Mouse (Mus musculus) Patski (cell line): ENCODE measurements around the gene Arfgap2. TPM values are rescaled to one million over a fixed set of nuclear protein-coding genes. Genes with fewer than 3 reads are reported as not detected.

Source experiments
- ATAC-seq: fragments of 100-300 bp; one replicate; pipeline ENCODE4 v1.8.0; 2021
- CTCF ChIA-PET: fragments of 350-600 bp; sonication (Branson Sonifier 250); formaldehyde crosslinking; loops from one replicate; lab custom pipeline; 2022; ENCODE audit warnings: inconsistent platforms; lab: Charles Lee
- POLR2A ChIA-PET: fragments of 350-600 bp; sonication (Branson Sonifier 250); formaldehyde crosslinking; loops from one replicate; lab custom pipeline; 2022; ENCODE audit warnings: antibody characterized with exemption, inconsistent platforms; lab: Charles Lee
- DNase-seq: peaks from one replicate; pipeline ENCODE4 v3.0.0-alpha.2; 2011; ENCODE audit warnings: low read depth, low spot score
- H3K27me3 ChIP-seq: fragments of 371-371 bp; one replicate; pipeline ENCODE4 v1.5.1; 2021
- CTCF ChIP-seq: fragments of 100-300 bp; IDR thresholded peaks from one replicate; pipeline ENCODE4 v1.5.1; 2021
- in situ Hi-C: fragments of 300-500 bp; cut with MboI; formaldehyde crosslinking; loops from 3 replicates; pipeline ENCODE4 v1.11.1; 2018; ENCODE audit warnings: low pct_unique_long_range_greater_than_20kb, mixed read lengths
- polyA plus RNA-seq: library from polyadenylated mRNA; unstranded; gene quantifications from one replicate; pipeline ENCODE4 v1.2.3, GENCODE M21; 2021

The Arfgap2 gene
- polyA plus RNA-seq, 1 experiment from 2014 or later, result 71.1 TPM

GRCm38 (mm10) chr2:91244557-91245228 lies 20.1 kb upstream of the Arfgap2 start:
- ATAC-seq, result no peak
- ChIA-PET POLR2A (no interaction called here), CTCF (no interaction called here)
- H3K27me3 ChIP-seq, result no peaks in the 10 kb centered on the region
- TF ChIP-seq CTCF, result no peak
- DNase-seq, result no peak
- in situ Hi-C loops, result no loop called here

DNA sequence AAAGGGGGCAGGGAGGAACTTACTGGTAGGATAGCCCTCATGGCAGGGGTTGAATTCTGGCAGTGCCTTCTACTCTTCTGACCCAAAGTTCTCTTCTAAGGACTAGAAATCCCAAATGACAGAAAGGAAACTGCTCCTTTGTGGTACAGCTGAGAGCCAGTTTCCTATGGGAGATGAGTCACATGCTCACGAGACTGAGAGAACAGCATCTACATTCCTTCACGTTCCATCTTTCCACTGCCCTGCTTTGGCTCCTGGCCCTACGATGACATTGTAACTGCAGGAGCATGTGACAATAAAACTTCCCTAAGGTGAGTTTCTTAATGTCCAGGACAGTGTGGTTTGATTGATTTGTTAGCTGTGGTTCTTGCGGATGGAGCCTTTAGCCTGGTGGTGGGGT lies 16.4 kb upstream of the Arfgap2 start:
- ChIA-PET POLR2A (no interaction called here), CTCF (interaction anchor here (1.2 to 1.7 kb wide), 3 partner anchors 11 to 133 kb away, joined by 3 to 10 read pairs (median 5); partner anchors contain the start of gene Ddb2)
- no peaks in the 10 kb centered on the region for H3K27me3 ChIP-seq
- in situ Hi-C loops, result no loop called here
- ATAC-seq, result no peak
- DNase-seq, result no peak
- TF ChIP-seq CTCF, result no peak

- POLR2A ChIA-PET, result no interaction called here
- in situ Hi-C loops, result no loop called here
- no peaks in the 10 kb centered on the region for H3K27me3 ChIP-seq
- DNase-seq (no peak), ATAC-seq (no peak)
- TF ChIP-seq CTCF, result no peak
- CTCF ChIA-PET, result interaction anchor here (2.0 kb wide), 1 partner anchor 137 kb away, joined by 4 read pairs; no protein-coding TSS in a partner anchor
Observed at GRCm38 (mm10) chr2:91252001-91252400, 12.8 kb upstream of the Arfgap2 start.

DNA sequence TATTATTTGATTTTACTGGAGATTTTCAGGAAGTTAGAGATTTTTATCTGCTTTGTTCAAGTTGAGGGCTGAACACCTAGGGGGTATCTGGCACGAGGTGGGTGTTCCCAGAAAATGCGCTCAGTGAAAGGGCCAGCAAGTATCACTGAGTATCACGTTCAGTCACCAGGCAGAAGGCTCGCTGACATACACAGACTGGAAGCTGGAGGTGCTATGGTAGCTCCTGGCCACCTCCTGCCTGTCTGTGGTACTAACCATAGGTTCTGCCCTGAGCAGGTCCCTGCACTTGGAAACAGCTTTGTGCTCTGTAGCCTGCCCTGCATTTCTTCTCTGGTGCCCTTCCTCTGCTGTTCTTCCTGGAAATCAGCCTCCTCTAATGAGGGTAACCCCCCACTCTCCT lies 12.3 kb upstream of the Arfgap2 start:
- no peaks in the 10 kb centered on the region for H3K27me3 ChIP-seq
- ATAC-seq (no peak), DNase-seq (no peak)
- ChIA-PET POLR2A (no interaction called here), CTCF (interaction anchor here (0.9 to 2.0 kb wide), 2 partner anchors 16 to 137 kb away, joined by 3 to 4 read pairs; partner anchors contain the start of gene Ddb2)
- no peak for TF ChIP-seq CTCF
- in situ Hi-C loops, result no loop called here

DNA sequence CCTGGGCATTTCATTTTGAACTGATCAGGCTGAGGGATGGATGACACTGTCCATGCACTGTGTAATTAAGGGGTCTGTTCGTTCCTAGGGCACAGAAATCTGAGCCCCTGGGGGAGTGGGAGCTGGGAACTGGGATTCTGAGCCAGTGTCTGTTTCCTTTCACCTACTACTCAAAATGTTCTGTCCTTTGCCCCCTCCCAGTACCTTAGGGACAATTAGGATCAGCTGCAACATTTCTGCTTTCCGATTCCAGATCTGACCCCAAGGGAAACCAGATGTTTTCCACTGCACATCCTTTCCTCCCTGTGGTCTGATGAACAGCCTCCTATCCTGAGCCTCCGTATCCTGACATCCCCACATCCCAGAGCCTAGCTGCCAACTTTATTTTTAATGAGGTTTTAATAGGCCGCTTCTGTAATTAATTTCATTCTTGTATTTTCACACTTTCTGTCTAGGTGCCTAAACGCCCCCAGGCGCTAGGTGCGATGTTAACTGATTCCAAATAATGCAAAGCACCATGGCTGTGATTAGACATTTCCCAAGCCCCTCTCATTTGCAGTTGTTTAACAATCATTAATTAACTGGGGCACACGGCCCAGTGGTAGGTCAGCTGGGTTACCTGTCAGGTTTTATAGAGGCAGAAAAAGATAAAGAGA lies 9.9 kb upstream of the Arfgap2 start:
- no peak for DNase-seq
- ATAC-seq, result no peak
- POLR2A ChIA-PET, result no interaction called here
- CTCF ChIA-PET, result interaction anchor here (1.3 kb wide), 1 partner anchor 17 kb away, joined by 4 read pairs; no protein-coding TSS in a partner anchor
- no peak for TF ChIP-seq CTCF
- no peaks in the 10 kb centered on the region for H3K27me3 ChIP-seq
- in situ Hi-C loops, result no loop called here

DNA sequence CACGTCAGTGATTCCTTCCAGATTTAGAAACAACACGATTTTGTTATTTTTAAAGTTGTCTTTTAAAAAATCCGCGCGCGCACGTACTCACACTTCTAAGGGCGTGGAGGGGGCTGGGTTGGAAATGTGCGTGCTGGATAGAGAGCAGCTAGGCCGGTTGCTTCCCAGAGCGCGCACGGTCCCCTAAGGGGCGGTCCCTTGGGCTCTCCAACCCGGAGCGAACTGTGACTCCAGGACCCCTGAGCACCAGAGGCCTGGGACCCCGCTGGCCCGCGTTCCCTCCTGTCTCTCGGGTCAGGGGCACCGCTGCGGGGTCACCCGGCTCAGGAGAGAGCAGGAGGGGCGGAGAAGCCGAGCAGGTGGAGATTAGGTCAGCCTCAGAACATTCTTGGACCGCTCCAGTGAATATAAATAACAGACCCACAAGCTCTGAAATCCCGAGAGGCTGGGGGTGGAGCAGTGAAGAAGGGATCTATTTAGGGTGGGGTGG lies 9.1 kb upstream of the Arfgap2 start, which contains the start of gene Pacsin3:
Gene Pacsin3 (plus strand): TSS at position 294 of the 490 bp plus-strand sequence.
- ChIA-PET POLR2A (no interaction called here), CTCF (no interaction called here)
- no peak for TF ChIP-seq CTCF
- DNase-seq (no peak), ATAC-seq (no peak)
- no peaks in the 10 kb centered on the region for H3K27me3 ChIP-seq
- in situ Hi-C loops, result no loop called here

DNA sequence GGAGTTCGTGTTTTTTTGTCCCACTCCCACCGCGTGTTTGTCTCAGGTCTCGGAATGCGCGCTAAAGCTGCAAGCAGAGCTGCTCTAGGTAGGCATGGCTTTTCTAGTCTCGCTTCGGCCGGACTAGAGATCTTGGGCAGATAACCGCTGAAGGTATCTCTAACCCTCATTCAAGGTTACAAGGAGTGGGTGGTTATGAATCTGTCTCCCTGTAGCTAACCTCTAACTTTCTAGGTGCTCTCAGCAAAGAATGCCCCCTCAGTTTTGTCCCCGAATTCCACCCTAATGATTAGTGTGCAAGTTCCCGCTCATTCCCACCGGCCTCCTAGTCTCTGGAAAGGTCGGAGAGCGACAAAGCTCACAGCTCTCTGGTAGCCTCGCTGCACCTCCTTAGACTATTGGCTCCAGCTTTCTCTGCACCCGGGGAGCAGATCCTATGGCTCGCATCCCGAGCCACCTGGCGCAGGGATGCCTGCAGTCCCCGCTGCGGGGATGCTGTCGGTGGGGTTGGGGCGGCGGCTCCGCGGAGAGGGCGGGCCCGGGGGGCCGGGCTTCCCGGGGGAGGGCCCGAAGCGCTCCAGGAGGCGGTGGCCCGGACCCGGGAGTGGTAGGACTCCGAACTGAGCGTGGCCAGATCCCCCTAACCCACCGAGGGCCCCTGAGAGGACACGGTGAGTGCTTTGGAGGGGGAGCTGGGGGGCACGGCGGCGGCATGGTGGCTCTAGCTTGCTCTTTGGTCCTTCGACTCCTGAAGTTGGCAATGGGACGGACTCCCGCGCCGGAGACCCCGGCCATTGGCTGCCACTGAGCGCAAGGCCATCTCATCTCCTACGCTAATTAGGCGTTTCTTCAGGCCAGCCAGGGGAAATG lies 8.3 kb upstream of the Arfgap2 start:
- TF ChIP-seq CTCF, result no peak
- DNase-seq (no peak), ATAC-seq (peak; percentile 66)
- H3K27me3 ChIP-seq, result no peaks in the 10 kb centered on the region
- in situ Hi-C loops, result no loop called here
- ChIA-PET POLR2A (interaction anchor here (0.7 to 1.5 kb wide), 3 partner anchors 12 to 95 kb away, joined by 3 to 7 read pairs (median 3); no protein-coding TSS in a partner anchor), CTCF (no interaction called here)

GRCm38 (mm10) chr2:91257126-91257980 lies 7.4 kb upstream of the Arfgap2 start:
- ChIA-PET POLR2A (interaction anchor here (0.6 to 1.5 kb wide), 5 partner anchors 11 to 96 kb away, joined by 3 to 7 read pairs (median 3); partner anchors contain the start of gene Ddb2), CTCF (interaction anchor here (1.0 to 1.8 kb wide), 3 partner anchors 19 to 142 kb away, joined by 3 to 4 read pairs (median 3); partner anchors contain the start of gene Ddb2)
- DNase-seq, result no peak
- in situ Hi-C loops, result no loop called here
- no peaks in the 10 kb centered on the region for H3K27me3 ChIP-seq
- ATAC-seq, result peak; percentile 77
- no peak for TF ChIP-seq CTCF

GRCm38 (mm10) chr2:91258054-91258453 lies 6.7 kb upstream of the Arfgap2 start:
- POLR2A ChIA-PET, result interaction anchor here (0.5 to 1.5 kb wide), 5 partner anchors 11 to 200 kb away, joined by 3 to 7 read pairs (median 4); partner anchors contain the start of gene Ddb2
- in situ Hi-C loops, result no loop called here
- no peaks in the 10 kb centered on the region for H3K27me3 ChIP-seq
- no peak for DNase-seq
- no peak for ATAC-seq
- no peak for TF ChIP-seq CTCF
- CTCF ChIA-PET, result interaction anchor here (1.0 to 1.8 kb wide), 3 partner anchors 20 to 143 kb away, joined by 3 to 4 read pairs (median 3); partner anchors contain the start of gene Ddb2
